Mouse (Mus musculus) urinary bladder, postnatal 10 days (tissue): ENCODE measurements around the gene Tmcc3.

Source experiments
- DNase-seq: peaks from one replicate; pipeline ENCODE4 v3.0.0; 2022; ENCODE audit warnings: low spot score

The Tmcc3 gene

DNA sequence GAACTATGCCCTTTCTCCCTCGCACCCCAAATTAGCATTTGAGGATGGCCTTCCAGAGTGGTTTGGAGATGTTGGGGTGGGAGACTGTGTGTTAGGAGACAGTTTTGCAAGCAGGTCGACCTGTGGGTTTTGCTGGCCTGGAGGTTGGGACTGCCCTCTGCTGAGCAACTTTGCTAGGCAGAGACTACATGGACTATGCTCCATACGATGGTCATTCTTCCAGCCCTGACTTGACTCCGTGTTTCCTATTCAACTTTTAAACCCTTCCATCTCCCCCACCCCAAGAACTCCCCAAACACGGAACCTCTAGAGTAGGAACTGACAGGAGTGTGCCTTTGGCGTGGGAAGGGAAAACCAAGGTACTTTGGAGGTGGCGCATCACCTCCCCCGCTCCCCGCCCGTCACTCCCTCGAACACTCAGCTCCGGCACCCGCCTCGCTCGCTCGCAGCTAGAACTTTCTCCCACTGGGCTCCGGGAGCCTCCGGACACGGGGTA lies at the start of gene Tmcc3:
Gene Tmcc3 (plus strand): TSS at position 439 of the 496 bp plus-strand sequence.
- no peak for DNase-seq

DNA sequence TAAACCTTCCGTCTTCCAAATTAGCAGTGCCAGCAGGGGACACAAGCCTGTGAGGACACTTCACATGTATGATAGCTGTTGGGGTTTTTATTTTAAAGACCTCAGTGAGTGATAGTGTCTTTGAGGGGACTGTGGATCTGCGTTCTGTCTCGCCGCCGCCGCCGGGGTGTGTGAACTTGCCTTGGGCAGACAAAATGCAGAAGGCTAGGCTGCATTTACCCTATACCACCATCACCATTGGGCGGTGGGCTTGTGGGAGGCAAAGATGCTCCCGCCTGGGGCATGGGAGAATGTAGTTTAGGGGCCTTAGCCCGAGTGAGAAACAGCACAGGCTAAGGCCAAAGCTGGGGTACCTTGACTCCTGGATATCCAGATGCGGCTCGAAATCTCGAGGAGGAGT lies 49.1 kb upstream of the Tmcc3 start:
- no peak for DNase-seq

DNA sequence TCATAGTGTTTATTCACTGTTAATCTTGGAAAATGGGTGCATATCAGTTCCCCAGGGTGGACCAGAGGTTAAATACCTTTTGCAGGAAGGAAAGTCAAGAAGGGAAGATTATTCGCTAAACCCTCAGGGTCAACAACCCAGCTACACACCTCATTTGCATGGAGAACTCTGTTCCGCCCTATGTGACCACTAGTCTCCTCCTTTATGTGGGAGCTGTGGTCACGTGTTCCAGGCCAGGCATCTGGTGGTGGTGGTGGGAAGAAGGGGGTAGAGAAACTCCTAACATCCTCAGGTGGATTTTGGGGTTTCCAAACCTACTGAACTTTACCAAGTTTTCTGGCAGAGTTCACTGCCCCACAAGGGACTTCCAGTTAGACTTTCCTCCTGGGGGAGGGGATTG lies 48.5 kb upstream of the Tmcc3 start:
- DNase-seq: no peak

DNA sequence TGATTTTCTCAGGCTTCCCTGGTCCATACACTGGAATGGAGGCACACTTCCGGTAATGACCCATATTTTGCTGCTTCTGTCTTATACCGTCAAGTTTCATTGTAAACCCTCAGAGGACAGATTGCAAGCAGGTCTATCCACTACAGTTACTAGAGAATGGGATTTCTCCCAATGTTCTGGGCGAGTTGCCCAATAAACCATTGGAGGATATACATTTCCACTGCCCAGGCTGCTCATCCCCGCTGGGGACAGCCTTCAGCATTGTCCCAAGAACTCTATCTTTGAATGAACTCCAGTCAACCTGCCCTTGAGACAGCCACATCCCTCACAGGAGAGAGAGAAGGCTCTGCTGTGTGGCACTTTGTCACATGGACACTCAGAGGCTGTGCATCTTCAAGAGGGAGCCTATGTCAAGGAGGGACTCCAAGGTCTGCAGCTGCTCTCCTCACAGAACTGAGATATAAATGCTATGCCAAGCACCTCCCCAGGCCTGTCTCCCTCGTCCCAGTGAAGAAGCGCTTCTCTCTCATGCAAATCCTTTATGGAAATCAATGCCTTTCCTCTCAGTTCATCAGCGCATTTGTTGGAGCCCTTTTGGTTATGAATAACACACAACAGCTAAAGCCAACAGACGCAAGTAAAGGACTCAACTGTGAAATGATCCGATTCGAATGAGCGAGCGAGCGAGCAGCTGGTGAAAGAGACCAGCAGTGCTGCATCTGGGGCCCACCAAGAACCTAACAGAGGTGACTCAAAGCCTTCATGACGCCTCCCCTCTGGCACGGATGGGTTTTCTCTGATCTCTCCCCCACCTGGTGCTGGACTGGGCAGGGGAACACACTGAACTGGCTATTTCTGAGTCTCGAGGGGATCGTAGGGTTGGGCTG lies 45.9 kb upstream of the Tmcc3 start:
- no peak for DNase-seq

DNA sequence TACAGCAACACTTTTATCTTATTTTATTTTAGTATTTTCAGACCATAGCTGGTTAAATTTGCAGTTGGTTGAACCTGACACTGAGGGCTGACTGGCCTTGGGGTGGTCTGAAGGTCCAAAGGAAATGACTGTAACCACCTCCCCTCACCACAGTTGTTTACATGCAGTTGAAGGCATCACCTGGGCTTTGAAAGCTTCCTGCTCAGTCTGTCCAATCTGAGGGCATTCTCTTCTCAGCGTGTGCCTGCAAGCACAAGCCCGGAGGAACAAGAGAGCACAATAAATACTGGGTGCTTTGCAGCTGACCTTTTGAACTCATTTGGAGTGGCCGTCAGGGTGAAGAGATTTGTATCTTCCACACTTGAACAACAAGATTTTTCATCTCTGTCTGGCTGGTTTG lies 36.4 kb upstream of the Tmcc3 start:
- DNase-seq: no peak

DNA sequence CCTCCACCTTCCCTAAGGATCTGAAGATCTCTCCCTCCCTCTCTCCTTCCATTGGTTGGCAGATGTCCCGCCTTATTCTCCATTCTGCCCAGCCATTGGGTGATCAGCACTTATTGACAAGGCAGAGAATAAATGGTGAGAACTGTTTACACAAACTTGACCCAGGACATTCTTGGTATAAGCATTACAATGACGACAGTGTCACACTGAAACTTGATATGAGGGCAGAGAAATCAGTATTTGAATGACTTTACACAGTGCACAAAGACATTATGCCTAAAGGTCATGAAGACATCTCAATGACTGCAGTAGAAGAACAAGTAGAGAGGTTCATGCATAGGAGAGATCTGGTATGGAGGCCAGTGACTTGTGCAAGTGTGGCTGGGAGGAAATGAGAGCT lies 35.2 kb upstream of the Tmcc3 start:
- DNase-seq: no peak

DNA sequence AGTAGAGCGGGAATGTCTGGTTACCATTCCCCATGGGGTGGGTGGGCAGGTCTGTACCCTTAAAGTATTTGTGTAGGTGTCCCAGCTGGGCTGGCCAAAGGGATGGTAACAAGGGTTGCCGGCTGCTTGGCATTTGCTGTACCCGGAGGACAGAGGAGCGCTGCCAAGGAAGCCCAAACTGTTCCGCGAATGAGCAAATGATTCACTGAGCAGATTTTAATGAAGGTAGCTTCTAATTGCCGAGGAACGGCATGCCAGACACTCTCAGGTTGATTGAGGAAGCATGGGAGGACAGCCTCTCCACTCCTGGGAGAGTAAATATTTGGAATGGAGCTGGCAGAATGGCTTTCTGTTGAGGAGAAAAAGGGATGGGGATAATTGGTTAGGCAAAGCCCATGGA lies 29.6 kb upstream of the Tmcc3 start:
- DNase-seq: no peak

DNA sequence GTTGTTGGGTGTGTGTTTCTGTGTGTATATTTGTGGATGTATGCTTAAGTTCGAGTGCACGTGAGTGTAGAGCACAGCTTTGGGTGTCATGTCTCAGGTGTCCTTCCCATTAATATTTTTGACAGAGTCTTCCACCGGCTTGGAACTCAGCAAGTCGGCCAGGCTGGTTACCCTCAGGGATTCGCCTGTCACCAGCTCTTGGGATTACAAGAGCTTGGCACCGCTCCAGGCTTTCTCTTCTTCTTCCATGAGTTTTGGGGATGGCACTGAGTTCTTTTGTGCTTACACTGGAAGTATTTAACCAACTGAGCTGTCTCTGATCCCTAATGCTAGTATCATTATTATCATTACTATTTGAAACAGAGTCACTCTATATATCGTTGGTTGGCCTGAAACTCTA lies 29.0 kb upstream of the Tmcc3 start:
- DNase-seq: no peak

DNA sequence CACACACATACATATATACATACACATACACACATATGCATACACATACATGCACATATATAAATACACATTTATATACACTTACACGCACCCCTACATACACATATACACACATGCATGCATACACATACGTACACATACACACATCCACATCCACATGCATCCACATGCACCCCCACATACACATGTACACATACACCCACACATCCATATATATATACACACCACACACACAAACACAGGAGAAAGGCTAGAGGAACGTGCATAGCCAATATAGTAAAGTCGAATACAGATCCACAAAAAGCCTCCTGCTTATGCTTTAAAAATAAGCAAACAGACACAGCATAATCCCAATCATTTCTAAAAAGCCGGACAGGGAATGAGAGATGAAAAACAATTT lies 17.3 kb upstream of the Tmcc3 start:
- no peak for DNase-seq

DNA sequence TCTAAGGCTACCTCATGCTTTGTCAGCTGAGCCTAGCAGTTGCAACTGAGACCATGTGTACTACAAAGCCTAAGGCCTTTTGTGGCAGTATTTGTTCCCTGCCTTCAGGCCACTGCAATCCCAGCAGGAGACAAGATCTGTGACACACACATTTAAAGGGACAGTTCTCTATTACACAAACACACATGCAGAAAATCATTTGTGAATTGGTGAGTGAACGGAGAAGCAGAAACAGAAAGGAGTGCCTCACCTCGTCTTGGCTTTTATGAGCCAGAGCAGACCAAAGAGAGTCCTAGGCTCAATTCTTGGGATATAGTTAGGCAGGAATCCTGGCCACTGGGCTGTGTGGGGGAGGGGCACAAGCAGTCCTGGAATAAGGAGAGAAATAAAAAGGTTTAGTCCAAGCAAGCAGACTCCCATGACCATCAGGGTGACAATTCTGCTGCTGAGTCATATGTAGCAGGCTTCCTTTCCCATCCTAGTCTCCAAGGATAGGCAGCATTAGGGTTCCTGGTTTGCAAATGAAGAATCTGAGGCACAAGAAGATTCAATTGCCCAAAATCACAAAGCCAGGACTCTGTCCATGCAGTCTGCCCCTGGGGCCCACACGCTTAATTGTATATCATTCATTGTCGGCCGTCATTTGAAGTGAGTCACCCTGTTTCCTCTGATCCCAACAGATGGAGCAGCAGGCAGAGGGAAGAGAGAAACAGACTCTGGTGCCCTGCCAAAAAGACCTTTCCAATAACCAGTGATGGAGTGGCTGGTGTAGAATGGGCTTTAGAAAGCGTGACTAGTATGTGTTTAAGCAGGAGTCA lies 16.6 kb upstream of the Tmcc3 start:
- DNase-seq: no peak

DNA sequence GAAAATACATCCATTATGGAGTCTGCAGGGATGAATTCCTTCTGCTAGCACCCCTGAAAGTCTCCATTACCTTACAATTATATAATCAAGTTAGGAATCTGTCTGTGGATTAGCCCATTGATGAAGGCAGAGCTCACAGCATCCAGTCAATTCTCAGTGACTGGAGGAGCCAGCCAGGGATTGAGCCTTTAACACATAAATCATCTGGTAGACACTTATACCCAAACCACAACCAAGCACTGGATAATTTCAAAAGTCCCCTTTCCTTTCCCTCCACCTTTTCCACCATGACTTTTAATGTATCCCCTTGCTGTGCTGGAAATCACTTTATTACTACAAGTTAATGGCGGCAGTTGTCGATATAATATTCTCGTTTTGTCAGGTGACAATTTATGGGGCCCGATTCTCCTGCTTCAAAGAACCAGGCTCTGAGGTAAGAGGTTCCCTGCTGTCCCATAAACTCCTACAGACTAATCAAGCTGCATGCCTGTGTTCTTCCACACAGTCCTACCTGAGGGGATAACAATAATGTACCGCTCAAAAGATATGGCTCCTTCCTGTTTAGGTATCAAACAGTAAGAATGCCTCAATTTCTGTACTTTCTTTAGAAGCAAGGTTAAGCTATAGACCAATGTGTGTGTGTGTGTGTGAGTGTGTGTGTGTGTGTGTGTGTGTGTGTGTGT lies 15.7 kb upstream of the Tmcc3 start:
- no peak for DNase-seq

DNA sequence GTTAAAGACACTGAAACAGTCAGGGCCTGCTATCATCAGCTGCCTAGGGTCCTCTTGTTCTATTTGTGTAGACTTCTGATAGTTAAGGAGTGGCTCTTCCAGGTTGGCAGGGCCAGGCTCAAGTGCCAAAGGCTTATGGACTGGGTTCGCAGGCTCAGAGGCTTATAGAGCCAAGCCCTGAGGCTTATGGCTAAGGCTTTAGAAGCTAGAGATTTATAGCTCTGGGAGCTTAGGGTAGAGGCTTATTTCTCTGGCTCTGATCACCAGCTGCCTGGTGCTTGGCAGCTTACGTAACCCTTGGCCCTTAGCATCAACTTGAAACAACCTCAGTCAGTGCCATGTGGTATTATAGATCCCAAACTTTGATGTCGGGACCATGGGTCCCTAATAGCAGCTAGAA lies 13.3 kb upstream of the Tmcc3 start, which contains the start of gene Gm4792:
Gene Gm4792 (minus strand): TSS at position 233 of the 400 bp plus-strand sequence.
- no peak for DNase-seq

DNA sequence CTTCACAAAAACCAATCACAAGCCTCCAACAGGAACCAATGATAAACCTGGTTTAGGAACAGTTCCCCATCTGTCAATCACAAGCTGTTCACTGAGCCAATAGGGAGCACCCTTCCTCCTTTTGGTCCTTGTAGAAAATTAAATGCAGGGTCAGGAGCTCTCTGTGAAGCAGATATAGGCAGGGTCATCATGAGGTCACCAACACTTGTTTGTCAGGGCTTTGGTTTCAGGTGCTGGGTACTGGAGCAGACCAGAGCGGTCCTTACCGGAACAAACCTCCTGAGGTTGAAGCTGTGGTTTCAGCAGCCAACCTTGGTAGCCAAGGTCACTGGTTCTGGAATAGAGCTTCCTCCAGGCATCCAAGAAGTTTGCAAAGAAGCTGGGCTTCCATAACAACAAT lies 12.4 kb upstream of the Tmcc3 start:
- no peak for DNase-seq

DNA sequence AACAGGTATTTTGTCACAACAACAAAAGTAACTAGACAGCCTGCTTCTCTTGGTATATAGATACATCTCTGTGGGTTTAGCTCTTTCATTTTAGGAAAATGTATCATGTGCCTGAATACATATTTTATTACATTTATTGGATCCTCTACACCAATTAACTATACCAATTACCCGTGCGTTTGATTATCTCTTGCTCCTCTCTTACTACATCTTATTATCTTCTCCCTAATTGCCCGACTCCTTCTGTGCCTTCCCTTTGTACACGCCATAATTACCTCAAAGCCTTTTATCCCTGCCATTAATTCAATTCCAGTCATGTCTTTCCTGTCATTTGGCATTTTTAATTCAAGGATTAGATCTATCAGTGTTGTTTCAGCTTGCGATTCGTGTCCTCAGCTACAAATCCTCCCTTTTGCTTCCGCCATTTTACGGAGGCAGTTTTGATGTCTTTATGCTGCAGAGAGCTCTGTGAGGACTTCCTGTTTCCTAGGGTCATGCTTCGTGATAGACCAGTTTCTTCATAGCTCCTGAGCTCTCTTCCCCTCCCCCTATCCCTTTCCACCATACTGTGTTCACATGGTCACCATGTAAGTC lies 7.6 kb upstream of the Tmcc3 start:
- DNase-seq: no peak

DNA sequence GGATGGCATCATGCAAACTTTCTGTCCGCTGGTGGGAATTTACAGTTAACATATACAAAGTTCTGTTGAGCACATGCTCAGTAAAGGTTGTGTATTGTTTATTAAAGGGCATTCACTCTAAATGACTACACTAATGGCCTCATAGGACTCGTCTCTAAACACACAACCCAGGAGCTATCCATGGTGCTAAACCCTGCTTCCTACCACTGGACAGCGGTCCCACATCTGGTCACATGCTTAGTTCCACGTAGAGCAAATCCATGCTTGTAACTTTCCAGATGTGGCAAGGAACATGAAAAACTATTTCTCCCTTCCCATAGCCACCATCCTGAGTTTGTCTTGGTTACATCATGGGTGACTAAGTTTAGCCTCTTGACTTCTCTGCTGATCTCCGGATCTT lies 6.2 kb upstream of the Tmcc3 start:
- no peak for DNase-seq

DNA sequence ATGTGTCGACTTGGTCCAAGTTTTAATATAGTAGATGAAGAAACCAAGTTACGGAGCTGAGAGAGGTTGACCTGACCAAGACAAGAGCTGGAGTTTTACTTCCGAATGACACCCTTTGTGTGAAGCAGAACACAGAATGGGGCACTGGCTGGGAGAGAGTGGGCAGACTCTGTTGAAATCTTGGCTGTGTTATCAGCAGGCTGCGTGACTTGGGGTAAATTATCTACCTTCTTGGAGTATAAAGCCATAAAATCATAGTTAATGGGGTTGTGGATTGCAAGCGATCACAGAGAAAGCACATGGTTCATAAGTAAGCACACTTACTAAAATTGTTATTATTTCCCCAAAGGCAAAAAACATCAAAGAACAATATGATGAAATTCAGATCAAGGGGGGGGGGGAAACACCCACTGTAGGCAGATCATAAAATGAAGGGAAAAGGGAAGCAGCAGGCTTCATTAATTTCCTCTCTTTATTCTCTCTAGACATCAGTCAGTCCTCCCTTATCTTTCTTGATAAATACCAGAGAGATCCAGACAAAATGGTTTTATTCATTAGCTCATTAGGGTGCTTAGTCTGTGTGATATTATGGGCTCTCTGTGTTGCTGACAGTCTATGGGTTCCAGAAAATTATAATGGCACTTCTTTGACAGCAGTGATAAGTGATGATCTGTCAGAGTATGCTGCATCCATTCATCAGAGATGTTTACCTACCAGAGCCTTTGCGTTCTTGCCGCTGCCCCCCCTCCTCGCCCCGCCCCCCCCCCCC lies 1.1 kb upstream of the Tmcc3 start:
- no peak for DNase-seq

DNA sequence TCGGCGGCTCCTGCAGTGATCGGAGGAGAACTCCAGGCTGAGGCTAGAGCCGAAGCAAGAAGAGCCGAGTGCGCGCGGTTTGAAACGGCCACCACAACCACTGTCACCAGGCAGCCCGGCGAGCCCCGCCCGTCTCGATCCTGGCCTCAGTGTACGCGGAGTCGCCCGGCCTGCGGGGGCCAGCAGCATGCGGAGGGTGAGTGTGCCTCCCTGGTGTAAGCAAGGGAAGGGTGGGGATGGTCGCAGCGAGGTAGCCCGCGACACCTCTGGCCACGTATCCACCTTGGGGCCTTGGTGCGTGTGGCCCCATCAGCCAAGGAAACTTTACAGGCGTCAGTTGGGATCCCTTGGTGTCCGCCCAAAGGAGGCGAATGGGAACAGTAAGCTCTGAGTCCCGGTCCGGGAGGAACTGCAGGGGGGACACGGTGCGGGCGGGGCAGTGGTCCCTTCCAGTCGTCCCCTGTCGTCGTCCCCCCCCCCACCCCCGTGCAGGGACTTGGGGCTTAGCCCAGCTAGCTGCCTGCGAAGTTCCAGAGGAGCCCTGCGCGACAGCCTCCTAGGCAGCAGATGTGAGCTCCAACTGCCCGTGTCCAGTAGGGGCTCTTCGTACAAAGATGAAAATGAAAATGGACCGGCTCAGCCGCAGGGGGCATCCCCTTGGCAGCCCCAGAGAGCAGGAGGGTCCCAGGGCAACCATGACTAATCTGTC lies 412 bp downstream of the Tmcc3 start:
- no peak for DNase-seq

DNA sequence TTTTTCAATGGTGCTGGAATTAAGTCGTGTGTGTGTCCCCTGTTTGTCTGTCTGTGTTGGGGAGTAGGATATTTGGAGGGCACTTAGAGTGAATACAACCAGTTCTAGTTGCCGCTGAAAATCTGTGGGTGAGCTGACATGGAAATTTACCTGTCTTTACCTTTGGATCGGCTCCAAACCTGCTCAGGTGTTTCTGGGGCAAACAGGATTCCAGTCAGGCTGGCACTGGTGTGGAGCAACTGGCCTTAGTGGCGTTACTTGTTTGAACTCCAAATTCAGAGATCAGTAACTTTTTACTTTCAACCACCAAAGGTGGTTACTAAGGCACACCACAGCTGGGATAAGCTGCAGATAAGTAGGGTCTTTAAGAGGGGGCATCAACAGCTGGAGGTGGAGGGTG lies 1.4 kb downstream of the Tmcc3 start:
- DNase-seq: no peak

DNA sequence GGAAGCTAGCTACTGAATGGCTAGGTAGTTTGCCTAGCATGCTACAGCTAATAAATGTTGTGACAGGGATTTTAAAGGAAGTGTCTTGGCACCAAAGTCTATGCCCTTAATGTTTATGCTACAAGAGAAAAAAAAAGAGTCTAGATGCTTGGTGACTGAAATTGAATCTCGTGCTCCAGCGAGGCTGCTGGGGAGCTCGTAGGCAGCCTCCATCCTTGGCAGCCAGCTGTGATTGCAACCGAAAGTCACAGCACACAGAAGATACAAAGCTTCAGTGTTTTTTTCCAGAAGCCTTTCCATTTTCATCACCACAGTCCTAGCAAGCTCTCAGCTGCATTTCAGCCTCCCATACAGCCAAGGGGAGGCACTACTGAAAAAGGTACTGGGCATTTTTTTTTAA lies 6.8 kb downstream of the Tmcc3 start:
- no peak for DNase-seq

DNA sequence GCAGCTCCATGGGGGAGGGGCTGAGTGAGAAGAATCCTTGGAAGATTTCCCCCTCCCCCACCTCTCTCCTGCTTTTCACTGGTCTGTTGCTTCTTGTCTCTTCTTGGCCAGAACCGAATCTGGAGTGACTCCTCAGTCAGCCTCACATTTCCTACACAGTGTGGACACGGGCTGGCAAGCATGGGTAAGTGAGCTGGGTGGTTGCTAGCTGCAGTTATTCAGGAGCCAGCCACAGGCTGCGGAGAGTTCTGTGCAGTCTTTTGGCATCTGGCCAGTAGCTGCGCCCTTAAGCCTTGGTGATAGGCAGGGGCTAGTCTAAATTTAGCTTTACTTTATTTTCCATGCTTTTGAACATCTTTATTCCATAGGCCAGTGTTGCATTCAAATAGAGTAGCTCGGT lies 18.2 kb downstream of the Tmcc3 start:
- DNase-seq: no peak
